Mouse (Mus musculus): ENCODE measurements at regions not wholly inside any gene's neighbourhood (a gene's known extent, or its start where the extent isn't known, plus 50 kb on each side); places are given as distances from the start of the nearest gene placed in this dataset.

- Histone ChIP-seq H3K4me3 (replicated peaks; ENCODE audit: extremely low read depth, low read depth, low read length) (no peak overlapping the region), H3K4me1 (ENCODE audit: control insufficient read depth, insufficient read depth, low read length) (no peaks in the 10 kb centered on the region)
- DNase-seq: no peak
- WGBS: 13% methylated on average over 22 of the region's 22 CpGs
- TF ChIP-seq CTCF (IDR thresholded peaks at IDR 0.05; ENCODE audit: insufficient read depth, low read length) (no peak), POLR2A (IDR thresholded peaks at IDR 0.05; ENCODE audit: borderline replicate concordance, extremely low read depth, low read depth, low read length) (no peak)
Measured at GRCm38 (mm10) chr5:120251697-120252401, 135.6 kb downstream of the Rbm19 start.

DNA sequence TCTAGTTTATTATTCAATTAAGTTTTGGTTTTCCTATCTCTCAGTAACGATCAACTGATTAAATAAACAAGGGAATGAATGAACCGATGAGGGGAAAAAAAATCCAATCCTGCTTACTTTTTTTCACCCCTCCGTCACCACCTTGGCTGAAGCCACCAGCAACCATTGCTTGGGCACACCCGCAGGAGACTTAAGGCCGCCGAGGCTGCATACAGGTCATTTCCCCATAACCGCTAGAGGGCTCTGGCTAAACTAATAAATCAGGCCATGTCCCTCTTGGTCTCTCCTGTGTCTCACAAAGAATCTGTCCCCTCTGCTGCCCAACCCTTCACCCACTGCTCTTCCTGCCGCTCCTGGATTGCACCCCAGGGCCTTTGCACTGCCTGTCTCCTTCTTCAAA lies 136.3 kb downstream of the Rbm19 start:
- 16% methylated on average over 8 of the region's 8 CpGs for WGBS
- TF ChIP-seq POLR2A (IDR thresholded peaks at IDR 0.05; ENCODE audit: borderline replicate concordance, extremely low read depth, low read depth, low read length): no peak
- no peak for TF ChIP-seq CTCF (IDR thresholded peaks at IDR 0.05; ENCODE audit: insufficient read depth, low read length)

DNA sequence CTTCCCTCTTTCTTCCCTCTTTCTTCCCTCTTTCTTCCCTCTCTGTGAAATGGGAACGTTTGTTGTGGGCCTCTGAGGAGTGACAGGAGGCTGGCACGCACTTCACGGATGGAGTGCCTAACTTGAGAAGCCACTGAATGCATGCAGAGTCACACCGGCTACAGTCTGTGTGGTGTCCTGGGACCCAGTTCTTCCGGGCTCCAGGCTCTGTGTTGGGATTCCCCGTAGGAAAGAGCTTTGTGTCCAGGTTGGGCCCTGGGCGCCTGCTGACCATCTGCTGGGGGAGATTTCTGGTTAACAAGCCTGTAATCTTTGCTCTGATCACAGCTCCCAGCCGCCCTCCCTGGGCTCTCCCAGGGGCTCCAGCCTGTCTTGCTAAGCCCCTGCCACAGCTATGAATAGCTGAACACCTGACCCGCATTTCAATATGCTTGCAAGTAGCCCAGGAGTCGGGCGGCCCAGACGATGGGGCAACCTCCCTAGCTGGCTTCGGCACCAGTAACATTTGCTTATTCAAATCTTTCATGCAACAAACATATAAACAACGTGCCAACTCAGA lies 146.5 kb downstream of the Rbm19 start:
- TF ChIP-seq POLR2A (IDR thresholded peaks at IDR 0.05; ENCODE audit: borderline replicate concordance, extremely low read depth, low read depth, low read length) (no peak), CTCF (IDR thresholded peaks at IDR 0.05; ENCODE audit: insufficient read depth, low read length) (no peak)

More for the DNA sequence above, 136.3 kb downstream of the Rbm19 start:
- DNase-seq: peak; percentile 3
- Histone ChIP-seq H3K4me3 (replicated peaks; ENCODE audit: extremely low read depth, low read depth, low read length) (no peak overlapping the region), H3K4me1 (ENCODE audit: control insufficient read depth, insufficient read depth, low read length) (no peaks in the 10 kb centered on the region)

DNA sequence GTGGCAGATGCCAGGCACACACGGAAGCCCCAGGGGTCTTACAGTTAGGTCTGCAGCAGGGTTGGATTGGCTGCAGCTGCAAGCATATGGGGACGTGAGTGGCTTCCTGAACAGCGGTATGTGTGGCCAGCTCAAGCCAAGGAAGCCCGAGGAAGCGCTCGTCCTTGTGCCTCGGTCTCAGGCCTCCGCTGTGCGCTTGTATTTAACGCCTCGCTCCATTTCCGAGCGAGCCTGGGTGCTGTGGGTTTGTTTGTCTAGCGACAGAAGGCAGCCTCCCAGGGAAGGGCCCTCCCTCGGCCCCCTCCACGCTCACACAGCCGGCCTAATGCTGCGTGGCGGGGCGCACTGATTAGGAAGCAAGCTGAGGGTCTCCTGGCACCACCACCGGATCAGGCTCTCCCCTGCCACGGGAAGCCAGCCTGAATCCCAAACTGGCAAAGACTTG lies 153.2 kb downstream of the Rbm19 start:
- TF ChIP-seq POLR2A (IDR thresholded peaks at IDR 0.05; ENCODE audit: borderline replicate concordance, extremely low read depth, low read depth, low read length) (no peak), CTCF (IDR thresholded peaks at IDR 0.05; ENCODE audit: insufficient read depth, low read length) (no peak)
- 5% methylated on average over 22 of the region's 22 CpGs for WGBS
- DNase-seq: no peak
- H3K4me1 ChIP-seq (ENCODE audit: control insufficient read depth, insufficient read depth, low read length): no peaks in the 10 kb centered on the region
- H3K4me3 ChIP-seq (replicated peaks; ENCODE audit: extremely low read depth, low read depth, low read length): no peak overlapping the region

More for the DNA sequence above, 146.5 kb downstream of the Rbm19 start:
- Histone ChIP-seq H3K4me3 (replicated peaks; ENCODE audit: extremely low read depth, low read depth, low read length) (no peak overlapping the region), H3K4me1 (ENCODE audit: control insufficient read depth, insufficient read depth, low read length) (no peaks in the 10 kb centered on the region)
- no peak for DNase-seq
- 39% methylated on average over 14 of the region's 14 CpGs for WGBS

DNA sequence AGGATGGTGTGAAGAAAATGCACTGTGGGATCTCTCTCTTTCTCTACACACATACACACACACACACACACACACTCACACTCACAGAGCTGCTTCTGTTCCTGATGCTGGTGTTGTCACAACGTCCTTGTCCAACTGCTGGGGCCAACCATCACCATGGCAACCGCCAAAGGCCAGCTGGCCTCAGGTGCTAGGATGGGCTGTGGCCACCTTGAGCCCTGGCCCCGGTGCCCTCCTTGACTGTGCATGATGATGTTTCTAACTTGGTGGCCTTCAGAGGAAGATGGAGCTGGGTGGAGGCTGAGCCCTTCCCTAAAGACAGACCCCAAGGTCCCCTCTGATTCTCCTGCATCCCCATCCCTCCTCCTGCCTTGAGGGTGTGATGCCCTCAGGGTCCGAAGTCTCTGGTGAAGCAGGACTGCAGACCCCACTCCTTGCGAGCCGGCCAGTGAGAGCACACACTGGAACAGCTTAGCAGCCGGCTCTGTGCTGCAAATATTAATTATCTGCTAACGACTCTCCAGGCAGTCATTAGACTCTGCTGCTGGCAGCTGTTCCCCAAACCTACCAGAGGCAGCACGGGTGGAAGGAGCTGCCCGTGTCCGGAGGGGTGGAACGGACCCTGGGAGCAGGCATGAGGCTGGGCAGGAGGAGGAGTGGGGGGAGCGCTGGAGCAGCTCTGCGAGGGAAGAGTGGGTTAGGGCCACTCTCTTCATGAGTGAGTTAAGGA lies 154.8 kb downstream of the Rbm19 start:
- Histone ChIP-seq H3K4me1 (ENCODE audit: control insufficient read depth, insufficient read depth, low read length) (no peaks in the 10 kb centered on the region), H3K4me3 (replicated peaks; ENCODE audit: extremely low read depth, low read depth, low read length) (no peak overlapping the region)
- WGBS: 57% methylated on average over 14 of the region's 14 CpGs
- no peak for DNase-seq
- no peak for TF ChIP-seq POLR2A (IDR thresholded peaks at IDR 0.05; ENCODE audit: borderline replicate concordance, extremely low read depth, low read depth, low read length)
- no peak for TF ChIP-seq CTCF (IDR thresholded peaks at IDR 0.05; ENCODE audit: insufficient read depth, low read length)

GRCm38 (mm10) chr5:120276229-120276628 lies 155.3 kb upstream of the Lhx5 start:
- no peak for DNase-seq
- no peak for TF ChIP-seq CTCF (IDR thresholded peaks at IDR 0.05; ENCODE audit: insufficient read depth, low read length)
- no peak for TF ChIP-seq POLR2A (IDR thresholded peaks at IDR 0.05; ENCODE audit: borderline replicate concordance, extremely low read depth, low read depth, low read length)
- WGBS: 66% methylated on average over 9 of the region's 9 CpGs

GRCm38 (mm10) chr5:120280321-120280720 lies 151.2 kb upstream of the Lhx5 start:
- no peak for TF ChIP-seq CTCF (IDR thresholded peaks at IDR 0.05; ENCODE audit: insufficient read depth, low read length)
- TF ChIP-seq POLR2A (IDR thresholded peaks at IDR 0.05; ENCODE audit: borderline replicate concordance, extremely low read depth, low read depth, low read length): no peak
- WGBS: 3% methylated on average over 13 of the region's 13 CpGs
- Histone ChIP-seq H3K4me3 (replicated peaks; ENCODE audit: extremely low read depth, low read depth, low read length) (no peak overlapping the region), H3K4me1 (ENCODE audit: control insufficient read depth, insufficient read depth, low read length) (no peaks in the 10 kb centered on the region)
- no peak for DNase-seq

More at GRCm38 (mm10) chr5:120276229-120276628, 155.3 kb upstream of the Lhx5 start:
- no peaks in the 10 kb centered on the region for H3K4me1 ChIP-seq (ENCODE audit: control insufficient read depth, insufficient read depth, low read length)
- H3K4me3 ChIP-seq (replicated peaks; ENCODE audit: extremely low read depth, low read depth, low read length): no peak overlapping the region

DNA sequence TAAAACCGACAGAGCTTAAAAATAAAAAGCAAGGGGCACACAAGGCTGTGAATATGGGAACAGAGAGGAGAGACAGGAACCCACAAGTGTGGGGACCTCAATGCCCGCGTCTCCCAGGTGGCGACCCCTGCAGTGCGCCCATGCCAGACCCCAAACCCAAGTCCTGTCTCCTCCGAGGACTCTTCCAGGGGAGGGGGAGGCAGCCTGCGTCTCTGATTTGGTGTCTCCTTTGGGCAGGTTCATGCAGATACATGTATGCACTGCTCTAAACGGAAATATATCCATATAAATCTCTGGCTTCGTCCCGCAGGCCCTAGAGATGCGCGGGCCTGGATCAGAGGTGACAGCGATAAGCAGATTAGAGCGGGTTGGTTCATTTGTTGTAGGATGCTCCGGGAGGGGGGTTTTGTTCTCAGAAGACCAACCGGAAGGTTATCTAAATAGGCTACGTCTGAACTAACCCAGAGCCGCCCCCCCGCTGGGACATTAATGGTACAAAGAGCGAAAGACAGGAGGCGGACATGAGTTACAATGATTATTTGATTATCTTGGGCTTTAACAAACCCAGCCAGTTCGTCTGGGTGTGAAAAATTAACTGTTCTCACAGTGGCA lies 150.4 kb upstream of the Lhx5 start:
- WGBS: 8% methylated on average over 22 of the region's 22 CpGs
- TF ChIP-seq CTCF (IDR thresholded peaks at IDR 0.05; ENCODE audit: insufficient read depth, low read length): no peak
- TF ChIP-seq POLR2A (IDR thresholded peaks at IDR 0.05; ENCODE audit: borderline replicate concordance, extremely low read depth, low read depth, low read length): no peak
- Histone ChIP-seq H3K4me3 (replicated peaks; ENCODE audit: extremely low read depth, low read depth, low read length) (no peak overlapping the region), H3K4me1 (ENCODE audit: control insufficient read depth, insufficient read depth, low read length) (no peaks in the 10 kb centered on the region)
- no peak for DNase-seq

- H3K4me1 ChIP-seq (ENCODE audit: control insufficient read depth, insufficient read depth, low read length): no peaks in the 10 kb centered on the region
- TF ChIP-seq CTCF (IDR thresholded peaks at IDR 0.05; ENCODE audit: insufficient read depth, low read length) (no peak), POLR2A (IDR thresholded peaks at IDR 0.05; ENCODE audit: borderline replicate concordance, extremely low read depth, low read depth, low read length) (no peak)
- no peak overlapping the region for H3K4me3 ChIP-seq (replicated peaks; ENCODE audit: extremely low read depth, low read depth, low read length)
- 32% methylated on average over 18 of the region's 18 CpGs for WGBS
- no peak for DNase-seq
Measured at GRCm38 (mm10) chr5:120281840-120282565, 149.5 kb upstream of the Lhx5 start.
